Mouse (Mus musculus) gastrocnemius, adult 8-10 months (tissue): ENCODE measurements around the gene Aagab. TPM values are rescaled to one million over a fixed set of nuclear protein-coding genes. Genes with fewer than 3 reads are reported as not detected.

Experiments used
- DNase-seq, 2 experiments: peaks; one replicate each; pipeline ENCODE4 v3.0.0; 2022; ENCODE audit warnings: low spot score in 2 of 2
- total RNA-seq, 4 experiments: library from RNA; stranded (reverse); gene quantifications; 2 replicates each; pipeline ENCODE4 v1.2.4; 2022

Aagab gene
- total RNA-seq, 4 experiments from 2014 or later, result 9.9 to 13.6 (median 12.9) TPM

DNA sequence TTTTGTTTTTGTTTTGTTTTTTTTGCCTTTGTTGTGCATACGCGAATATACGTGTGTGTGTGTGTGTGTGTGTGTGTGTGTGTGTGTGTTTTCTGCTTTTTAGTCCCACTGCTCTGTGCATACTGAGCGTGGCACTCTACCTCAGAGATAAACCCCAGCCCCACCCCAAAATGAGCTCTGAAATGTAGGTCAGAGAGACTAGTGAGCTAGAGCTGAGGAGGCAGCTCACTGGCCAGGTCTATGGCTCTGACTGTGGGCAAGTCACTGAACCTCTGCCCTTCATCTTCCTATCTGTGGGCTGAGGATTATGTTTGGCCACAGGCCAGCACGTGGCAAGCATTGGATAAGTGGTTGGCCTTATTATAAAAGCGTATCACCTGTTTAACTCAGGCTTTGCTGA is 1.4 kb downstream of the Aagab start:
- no peak for DNase-seq

DNA sequence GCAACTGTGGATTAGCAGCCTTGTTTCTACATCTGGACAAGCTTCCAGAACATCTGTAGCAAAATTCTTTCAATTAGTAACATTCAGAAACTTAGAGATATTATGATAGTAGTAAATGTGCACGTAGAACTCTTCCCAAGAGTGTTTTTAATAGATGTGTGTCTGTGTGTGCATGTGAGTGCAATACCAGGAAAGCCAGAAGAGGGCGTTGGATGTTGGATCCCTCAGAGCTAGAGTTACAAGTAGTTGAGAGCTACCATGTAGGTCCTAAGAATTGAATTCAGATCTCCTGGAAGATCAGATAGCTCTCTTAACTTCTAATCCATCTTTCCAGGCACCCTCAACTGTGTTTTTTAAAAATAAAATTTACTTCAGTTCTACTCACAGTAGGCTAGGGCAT is 4.1 kb downstream of the Aagab start:
- DNase-seq, result no peak

DNA sequence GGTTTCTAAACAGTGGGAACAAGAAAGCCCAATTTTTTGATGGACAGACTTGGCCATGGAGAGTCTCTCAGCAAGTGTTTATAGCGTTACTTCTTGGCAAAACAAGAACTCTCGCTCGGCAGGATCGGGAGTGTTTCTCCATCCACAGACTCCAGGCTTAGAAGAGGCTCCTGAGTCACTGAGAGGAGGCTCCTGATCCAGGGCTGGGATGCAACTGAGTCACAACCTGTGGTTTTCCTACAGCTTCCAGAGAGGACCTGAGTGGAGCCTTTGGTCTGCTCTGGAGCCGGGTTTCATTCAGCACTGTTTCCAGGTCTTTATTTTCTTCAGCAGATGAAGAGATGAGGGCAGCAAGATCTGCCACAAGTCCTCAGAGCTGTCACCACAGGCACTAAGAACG is 5.5 kb downstream of the Aagab start:
- DNase-seq, result no peak

DNA sequence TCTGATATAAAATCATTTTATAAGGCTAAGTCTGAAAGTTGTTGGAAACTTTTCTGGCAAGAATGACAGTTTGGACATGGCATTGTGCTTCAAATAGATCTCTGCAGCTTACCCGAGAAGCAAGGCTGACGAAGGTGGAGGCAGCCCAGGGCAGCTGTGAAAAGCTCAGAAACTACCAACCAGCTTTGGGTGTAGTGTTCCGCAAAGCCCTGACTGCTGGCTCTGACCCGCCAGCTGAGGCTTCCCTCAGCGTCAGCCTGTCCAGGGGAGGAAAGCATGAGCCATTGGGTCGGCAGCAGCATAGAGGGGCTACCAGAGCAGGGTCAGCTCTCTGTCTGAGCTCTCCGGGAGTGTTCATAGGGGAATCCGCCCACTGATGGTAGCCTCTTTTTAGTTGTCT is 6.8 kb downstream of the Aagab start:
- DNase-seq, result no peak

DNA sequence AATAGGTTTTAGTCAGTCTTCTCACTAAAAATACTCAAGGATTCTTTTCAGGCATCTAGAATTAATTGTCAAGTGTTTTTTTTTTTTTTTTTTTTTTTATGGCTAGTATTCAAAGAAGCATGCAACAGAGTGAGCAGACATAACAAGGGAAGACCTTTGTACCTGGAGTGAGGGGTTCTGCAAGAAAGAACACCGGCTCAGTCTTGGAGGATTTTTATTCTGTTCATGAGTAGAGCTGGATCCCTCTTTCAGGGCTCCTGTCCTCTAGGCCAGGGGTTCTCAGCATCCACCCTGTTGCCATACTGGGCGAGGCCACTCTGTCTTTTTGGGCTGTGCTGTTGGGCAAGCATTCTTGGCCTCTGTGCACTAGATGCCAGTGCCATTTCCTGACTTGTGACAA is 7.3 kb downstream of the Aagab start:
- DNase-seq, result no peak

DNA sequence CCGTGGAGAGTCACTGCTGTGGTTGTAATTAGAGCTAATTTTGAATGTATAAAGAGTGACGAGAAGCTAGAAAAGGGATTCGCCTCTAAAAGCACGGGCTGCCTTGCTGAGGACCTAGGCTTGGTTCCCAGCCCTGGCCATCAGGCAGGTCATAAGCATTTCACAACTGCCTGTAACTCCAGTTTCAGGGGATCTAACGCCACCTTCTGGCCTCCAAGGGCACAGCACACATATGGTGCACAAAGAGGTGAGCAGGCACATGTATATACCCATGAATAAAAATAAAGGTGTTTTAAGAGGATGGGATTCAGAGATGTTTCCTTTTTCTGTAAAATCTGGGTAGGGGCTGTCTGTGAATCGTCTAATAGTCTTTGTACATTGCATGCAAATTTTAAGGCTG is 7.8 kb downstream of the Aagab start:
- DNase-seq, result no peak

DNA sequence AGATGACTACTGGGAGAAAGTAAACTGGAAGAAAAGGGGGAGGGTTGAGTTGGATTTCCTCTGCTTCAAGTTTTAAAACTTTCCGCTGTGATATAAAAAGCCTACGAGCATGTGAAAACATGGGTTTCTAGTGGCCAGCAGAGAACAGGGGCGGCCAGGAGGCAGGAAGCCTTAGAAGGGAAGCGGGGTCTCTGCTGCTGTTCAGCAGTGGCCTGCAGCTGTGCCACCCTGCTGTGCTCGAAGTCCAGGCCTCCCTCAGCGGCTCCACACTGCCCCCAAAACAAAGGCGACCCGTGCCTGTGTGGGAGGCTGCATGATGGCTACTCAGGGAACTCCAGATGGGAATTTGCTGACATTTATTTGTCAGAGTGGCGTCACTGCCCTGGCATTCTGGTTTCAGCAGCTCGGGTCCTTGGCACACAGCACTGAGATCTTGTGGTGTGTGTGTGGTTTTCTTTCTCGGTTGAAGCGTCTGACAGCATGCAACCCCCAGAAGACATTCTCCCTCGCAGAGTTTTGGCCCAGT is 8.4 kb downstream of the Aagab start:
- peak; percentile 21 to 27 for DNase-seq

DNA sequence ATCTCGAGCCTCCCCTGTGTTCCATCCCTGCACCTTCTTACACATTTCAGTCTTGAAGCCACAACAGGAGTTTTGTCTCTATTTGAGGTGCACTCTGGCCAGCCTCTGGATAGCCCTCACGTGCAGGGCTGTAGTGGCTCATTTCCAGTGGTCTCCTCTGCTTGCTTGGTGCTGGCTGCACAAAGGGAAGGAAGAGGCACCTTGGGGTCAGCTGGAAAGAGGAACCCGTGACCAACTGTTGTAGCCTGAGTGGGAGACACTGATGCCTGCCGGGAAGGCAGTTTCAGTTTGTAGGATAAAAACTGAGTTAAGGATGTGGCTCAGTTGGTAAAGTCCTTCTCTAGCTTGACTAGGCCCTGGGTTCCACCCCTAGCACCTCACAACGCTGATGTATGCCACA is 9.5 kb downstream of the Aagab start:
- DNase-seq, result no peak

DNA sequence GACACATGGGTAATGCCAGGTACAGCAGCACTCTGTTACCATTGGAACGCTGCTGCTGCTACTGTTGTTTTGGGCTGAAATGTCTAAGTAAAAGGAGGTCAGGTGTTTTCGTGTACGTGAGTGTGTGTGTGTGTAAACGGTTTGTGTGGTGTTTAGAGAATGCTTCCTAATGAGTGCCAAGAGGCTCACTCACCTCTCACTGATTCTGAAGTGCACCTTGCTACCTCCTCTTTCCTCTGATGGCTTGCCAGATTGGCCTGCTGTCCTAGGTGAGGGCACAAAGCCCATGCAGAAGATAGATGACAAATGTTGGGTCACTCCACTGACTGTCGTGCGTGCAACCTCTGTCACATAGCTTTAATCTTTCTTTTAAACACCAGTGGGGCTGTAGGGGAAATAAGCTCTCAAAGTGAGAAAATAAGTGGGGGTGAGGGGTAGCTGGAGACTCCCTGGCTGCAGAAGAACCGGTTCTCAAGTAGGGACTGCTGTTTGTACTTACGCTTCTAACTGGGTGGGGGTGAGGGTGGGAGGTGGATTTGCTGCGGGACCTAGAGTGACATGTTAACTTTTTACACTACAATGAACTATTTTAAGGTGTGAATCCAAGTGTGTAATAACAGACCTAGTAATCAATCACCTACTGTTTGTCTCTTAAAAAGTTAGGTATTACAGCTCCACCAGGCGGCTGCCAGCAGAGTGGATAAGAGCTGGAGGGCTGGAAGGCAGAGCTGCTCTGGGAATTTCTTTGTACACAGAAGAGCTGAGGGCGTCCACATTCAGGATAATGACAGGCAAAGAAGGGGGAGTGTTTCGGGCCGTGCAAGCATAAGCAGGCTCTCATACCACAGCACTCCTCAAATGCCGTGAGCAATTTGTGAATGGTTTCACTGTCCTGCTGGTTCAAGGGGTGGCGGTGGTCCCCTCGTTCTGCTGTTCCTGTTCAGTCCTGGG is 10.4 kb downstream of the Aagab start:
- DNase-seq, result no peak

DNA sequence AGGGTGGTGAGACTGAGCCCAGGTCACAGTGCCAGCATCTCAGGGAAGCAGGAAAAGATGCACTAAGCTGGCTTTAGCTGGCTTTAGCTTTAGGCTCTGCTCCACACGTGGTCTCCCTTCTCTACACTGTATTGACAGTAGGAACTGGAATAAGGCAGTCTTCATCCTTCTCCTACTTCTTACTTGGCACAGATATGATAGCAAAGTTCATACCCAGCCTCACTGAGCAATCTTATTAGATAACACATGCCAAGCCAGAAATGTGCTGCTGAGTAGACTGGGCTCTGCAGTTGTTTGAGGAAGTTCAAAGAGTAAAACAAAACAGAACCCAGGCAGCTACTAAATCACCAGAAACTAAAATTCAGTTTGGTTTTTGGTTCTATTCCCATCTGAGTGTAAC is 11.1 kb downstream of the Aagab start:
- no peak for DNase-seq

DNA sequence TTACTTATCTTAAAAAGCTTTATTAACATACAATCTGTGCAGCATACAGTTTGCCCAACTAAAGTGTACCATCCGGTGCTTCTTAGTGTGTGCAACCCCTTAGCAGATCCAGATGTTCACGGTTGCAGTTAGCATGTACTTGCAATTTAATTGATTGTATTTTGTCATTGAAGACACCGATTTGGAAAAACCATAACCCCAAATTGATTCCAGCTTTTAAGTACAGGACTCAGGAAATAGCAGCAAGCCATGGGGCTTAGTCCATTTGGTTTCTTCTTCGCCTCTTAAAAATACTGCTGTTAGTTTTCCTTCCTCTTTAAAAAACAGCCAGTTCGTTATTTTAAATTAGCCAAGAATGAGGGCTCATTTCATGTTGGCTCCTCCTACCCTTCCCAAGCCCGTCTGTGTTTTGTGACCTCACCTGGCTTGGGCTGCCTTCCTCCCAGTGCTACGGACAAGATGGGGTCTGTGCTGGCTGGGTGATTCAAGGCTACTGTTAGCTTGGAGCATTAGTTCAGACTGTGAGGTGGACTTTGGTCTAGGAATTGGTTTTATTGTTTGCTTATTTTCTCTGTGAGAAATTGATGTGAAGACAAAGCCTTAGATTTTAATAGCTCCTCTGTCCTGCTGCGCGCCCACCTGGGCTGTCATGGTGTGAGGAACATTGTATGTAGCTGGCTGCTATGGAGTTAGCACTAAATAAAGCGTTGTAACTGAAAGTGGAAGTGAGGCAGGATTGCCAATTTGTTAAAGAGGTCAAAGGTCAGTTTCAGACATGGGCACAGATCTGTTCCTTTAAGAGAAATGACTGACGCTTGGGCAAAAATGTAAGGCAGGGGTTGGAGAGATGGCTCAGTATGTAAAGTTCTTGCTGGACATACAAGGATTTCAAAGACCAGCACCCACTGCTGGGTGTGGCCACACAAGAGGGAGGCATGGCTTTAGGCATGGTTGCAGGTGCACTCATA is 11.8 kb downstream of the Aagab start:
- no peak for DNase-seq

DNA sequence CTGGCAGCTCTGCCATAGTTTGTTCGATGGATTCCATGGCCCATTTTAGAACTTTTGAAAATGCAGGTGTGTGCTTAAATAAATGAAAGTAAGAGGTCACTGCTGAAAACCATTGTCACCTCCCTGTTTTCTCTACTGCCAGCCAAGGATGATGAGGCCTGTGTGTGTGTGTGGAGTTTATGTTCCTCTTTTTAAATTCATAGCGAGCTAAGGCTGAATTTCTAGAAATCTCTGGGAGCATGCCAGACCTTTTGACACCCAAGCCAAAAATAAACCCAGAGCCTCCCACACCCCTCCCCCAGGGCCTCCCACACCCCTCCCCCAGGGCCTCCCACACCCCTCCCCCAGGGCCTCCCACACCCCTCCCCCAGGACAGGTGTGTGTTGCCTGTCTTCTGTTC is 15.5 kb downstream of the Aagab start:
- no peak for DNase-seq

DNA sequence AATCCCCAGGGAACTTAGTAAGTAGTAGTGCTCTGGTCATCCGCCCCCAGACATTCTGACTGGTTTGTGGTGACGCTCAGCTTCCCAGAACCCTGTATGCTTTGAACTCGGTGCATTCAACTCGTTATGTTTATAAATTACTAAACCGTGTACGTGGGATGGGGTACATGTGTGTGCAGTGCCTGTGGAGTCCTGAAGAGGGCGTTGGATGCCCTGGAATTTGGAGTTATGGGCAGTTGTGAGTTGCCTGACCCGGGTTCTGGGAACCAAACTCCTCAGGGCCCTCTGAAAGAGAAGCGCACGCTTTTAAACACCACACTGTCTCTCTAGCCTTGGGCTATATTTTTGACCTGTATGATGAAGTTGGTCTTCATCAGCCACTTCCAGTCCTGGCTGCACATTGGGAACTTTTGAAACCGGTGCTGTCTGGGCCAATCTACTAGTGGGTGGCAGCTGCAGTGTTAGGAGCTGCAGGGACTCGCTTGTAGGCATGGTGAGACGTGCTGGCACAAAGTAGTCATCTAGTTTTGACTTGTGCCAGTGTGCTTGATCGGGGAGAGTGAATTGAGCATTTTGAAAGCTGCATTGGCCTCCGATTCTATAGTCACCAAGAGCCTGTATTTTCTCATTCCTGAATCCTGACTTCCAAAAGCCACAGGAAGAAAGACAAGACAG is 21.6 kb downstream of the Aagab start:
- DNase-seq, result no peak

DNA sequence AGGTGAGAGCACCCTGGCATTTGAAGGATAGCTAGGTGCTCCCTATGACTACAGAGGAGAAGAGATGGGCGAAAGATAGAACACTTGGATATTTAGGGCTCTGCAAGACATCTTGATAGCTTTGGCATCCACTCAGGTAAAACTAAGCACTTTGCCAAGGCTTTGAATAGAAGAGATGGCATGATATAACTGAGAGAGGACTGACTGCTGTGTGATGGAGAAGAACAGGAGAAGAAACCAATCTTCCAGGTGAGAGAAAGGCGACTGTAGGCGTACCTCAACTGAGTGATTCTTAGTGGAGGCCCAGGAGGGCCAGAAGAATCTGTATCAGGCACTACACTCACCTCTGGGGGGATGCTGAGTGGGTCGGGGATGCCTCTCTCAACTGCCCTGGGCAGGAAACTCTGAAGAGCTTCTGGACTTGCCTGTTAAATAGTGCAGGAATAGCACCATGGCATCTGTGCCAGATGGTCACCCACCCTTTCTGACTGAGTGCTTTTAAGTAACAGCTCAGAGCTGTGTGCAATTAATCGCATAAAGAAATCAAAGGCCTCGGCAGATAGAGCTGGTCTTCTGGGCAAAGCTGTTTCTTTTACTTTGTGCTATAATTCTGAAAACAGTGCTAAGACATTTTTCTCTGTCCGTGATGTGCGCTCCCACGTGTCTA is 22.8 kb downstream of the Aagab start:
- no peak for DNase-seq

DNA sequence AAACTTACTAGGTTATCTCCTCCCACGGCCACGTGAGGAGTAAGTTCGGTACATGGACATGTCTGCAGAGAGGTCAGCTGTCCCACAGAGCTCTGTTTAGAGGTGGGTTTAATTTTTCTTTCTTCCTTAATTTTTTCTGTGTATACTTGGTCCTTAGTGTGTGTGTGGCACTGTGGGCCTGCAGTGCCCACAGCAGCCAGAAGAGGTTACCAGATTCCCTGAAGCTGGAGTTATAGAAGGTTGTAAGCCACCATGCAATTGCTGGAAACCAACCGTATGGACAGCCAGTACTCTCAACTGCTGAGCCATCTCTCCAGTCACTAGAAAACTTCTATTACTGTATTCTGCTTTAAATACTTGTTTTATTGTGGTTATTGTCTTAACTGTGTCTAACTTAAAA is 29.6 kb downstream of the Aagab start:
- no peak for DNase-seq

DNA sequence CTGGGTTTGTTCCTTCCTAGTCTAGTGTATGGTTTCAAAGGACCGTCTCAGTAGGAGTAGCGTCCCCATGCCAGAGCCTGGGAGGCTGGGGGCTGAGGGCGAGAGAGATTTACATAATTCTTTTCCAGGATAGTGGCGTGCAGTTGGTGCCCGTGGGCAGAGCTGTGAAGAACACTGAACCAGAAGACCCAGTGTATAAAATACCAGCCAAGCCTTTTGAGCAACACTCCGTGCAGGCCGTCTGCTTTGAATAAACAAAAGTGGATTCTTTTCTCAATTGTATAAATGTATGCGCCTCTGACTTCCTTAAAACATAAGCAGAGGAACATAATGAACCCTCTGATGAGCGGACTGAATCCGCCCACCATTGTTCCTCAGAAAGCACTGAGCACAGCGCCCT is 30.5 kb downstream of the Aagab start:
- DNase-seq, result no peak

DNA sequence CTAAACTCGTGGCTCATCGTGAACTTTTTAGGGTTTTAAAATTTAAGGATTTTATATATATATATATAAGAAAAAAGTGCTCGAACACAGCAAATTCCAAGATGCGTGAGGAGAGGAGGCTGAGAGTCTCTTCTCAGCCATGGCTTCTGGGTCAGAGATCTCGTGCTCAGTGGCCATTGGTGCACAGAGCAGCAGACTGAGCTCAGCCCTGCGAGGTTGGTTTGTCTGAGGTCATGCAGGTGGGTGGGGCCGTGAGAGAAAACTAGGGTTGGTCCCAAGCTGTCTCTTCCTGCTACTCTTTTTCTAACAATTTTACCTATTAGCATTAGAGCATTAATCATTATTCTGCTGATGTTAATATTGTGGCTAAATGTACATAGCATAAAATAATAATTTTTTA is 30.9 kb downstream of the Aagab start:
- no peak for DNase-seq

DNA sequence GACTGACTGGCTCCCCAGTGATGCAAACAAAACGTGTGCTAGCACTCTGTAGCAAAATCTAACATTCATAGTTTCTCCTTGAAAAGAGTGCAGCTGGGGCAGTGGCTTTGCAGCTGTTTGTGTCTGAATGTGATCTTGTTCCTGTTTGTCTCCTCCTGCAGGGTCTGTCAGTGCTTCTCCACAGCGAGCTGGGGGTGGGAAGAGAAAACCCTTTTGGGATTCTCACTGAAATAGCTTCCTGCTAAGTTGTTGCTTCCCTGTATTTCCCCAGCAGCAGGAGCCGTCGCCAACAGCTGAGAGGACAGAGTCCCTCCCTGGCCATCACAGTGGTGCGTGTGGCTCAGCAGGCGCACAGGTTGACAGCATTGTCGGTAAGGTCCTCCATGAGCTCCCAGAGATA is 33.7 kb downstream of the Aagab start:
- DNase-seq, result no peak

DNA sequence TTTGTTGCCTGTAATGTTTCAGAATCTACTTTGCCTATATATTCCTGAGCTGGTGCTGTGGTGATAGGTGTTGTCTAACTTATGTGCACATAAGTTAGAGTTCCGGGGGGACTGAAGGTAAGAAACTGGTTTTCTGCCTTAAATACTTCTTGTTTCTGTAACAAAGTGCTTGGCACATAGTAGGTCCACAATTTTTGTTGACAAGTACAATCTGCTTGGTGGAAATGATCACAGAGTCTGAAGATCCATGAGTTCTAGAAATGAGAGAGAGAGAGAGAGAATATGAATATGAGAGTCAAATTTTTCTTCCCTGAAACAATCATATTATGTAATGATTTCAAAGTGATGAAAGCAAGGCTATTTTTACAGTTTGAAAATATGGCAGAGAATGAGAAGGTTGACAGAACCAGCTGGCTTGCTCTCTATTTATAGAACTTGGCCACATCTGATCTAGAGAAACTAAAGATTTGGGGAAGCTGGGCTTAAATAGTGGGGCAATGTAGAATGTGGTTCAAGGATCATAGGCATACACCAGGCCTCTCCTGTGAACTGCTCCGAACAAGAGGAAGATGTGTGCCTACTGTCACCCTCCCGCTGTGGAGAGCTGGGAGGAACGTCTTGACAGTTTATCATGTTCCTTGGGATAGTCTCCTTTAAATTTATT is 39.7 kb downstream of the Aagab start:
- no peak for DNase-seq

DNA sequence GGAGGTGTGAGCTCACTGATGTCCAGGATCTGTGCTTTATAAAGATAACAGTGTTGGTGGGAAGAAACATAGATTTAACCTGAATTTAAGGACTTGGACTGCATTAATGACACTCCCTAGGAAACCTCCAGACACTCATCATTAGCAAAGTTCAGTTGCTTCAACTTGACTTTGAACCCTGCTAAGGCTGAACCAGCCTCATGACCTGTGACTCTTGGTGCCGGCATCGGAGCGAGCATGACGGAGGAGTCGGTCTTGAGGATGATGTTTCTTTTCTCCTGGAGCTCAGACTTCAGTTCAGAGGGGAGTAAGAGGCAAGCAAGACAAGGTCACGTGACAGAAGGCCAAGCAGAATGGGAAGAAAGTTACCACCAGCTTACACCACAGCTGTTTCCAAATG is 41.6 kb downstream of the Aagab start:
- no peak for DNase-seq
